Mouse (Mus musculus) retina, postnatal 7 days (tissue): ENCODE data around the gene Upk1b.

Experiments
- DNase-seq: peaks from one replicate; pipeline ENCODE4 v3.0.0-alpha.2; 2012; ENCODE audit warnings: low read depth, low spot score

The Upk1b gene

GRCm38 (mm10) chr16:38761972-38762371 lies 38.2 kb downstream of the Upk1b start:
- DNase-seq, result no peak

GRCm38 (mm10) chr16:38760834-38761375 lies 39.2 kb downstream of the Upk1b start:
- DNase-seq, result no peak

GRCm38 (mm10) chr16:38760239-38760638 lies 39.9 kb downstream of the Upk1b start:
- no peak for DNase-seq

- DNase-seq, result no peak
Measured at GRCm38 (mm10) chr16:38758104-38758861, 41.8 kb downstream of the Upk1b start.

- no peak for DNase-seq
Measured at GRCm38 (mm10) chr16:38757626-38758025, 42.5 kb downstream of the Upk1b start.

GRCm38 (mm10) chr16:38756572-38756971 lies 43.6 kb downstream of the Upk1b start:
- DNase-seq, result no peak

GRCm38 (mm10) chr16:38756177-38756503 lies 44.0 kb downstream of the Upk1b start:
- DNase-seq, result peak; percentile 3

GRCm38 (mm10) chr16:38755452-38756176 lies 44.5 kb downstream of the Upk1b start:
- no peak for DNase-seq

- DNase-seq, result no peak
Measured at GRCm38 (mm10) chr16:38753631-38754030, 46.5 kb downstream of the Upk1b start.

- no peak for DNase-seq
Measured at GRCm38 (mm10) chr16:38750803-38751202, 49.3 kb downstream of the Upk1b start.

- DNase-seq, result no peak
Measured at GRCm38 (mm10) chr16:38743941-38744673, 56.0 kb downstream of the Upk1b start.

GRCm38 (mm10) chr16:38742659-38743131 lies 57.4 kb downstream of the Upk1b start:
- DNase-seq, result peak; percentile 11

- peak; percentile 57 for DNase-seq
Measured at GRCm38 (mm10) chr16:38742113-38742658, 57.9 kb downstream of the Upk1b start, which contains the start of gene B4galt4. Gene B4galt4 (plus strand): TSS chr16:38742264.

- DNase-seq, result no peak
Measured at GRCm38 (mm10) chr16:38741204-38741903, 58.8 kb downstream of the Upk1b start.

GRCm38 (mm10) chr16:38730921-38731320 lies 69.2 kb downstream of the Upk1b start:
- DNase-seq, result no peak

- DNase-seq, result no peak
Measured at GRCm38 (mm10) chr16:38729610-38730288, 70.4 kb downstream of the Upk1b start.

GRCm38 (mm10) chr16:38729139-38729538 lies 71.0 kb downstream of the Upk1b start:
- DNase-seq, result no peak

- no peak for DNase-seq
Measured at GRCm38 (mm10) chr16:38728576-38729132, 71.5 kb downstream of the Upk1b start.

- no peak for DNase-seq
Measured at GRCm38 (mm10) chr16:38724974-38725373, 75.2 kb downstream of the Upk1b start.

- no peak for DNase-seq
Measured at GRCm38 (mm10) chr16:38724256-38724655, 75.9 kb downstream of the Upk1b start.
